Mouse (Mus musculus): Measurements from ENCODE around the gene Dnah8. TPM values are rescaled to one million over a fixed set of nuclear protein-coding genes. Genes with fewer than 3 reads are reported as not detected.

Gene Dnah8
- polyA plus RNA-seq, 1 experiment from 2014 or later: 0.43 TPM

DNA sequence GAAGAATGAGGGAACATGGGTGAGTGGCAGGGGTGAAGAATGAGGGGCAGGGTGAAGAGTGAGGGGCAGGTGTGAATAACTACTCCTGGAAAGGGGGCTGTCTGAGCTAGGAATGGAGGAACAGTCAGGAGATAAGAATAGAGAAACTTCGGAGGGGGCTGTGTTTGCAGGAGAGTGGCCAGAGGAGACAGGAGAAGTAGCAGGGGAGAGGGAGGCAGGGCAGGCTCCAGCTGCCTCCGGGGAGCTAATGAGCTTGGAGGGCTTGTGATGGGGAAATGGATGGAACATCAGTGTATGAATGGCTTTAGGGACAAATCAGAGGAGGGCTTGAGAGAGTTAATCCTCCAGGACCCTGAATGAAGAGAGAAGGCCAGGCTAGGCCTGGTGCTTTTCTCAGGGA, 272.9 kb downstream of the Dnah8 start:
- Histone ChIP-seq H3K4me2 (ENCODE audit: low read length) (no peak overlapping the region), H3K9me3 (replicated peaks; ENCODE audit: low read length) (no peaks in the 10 kb centered on the region), H3K36me3 (ENCODE audit: insufficient read depth, low read length) (no peaks in the 10 kb centered on the region), H3K27me3 (ENCODE audit: insufficient read depth, low read length) (peaks cover 5% of the 10 kb centered on the region; the same call in 1 of the 2 replicates), H3K4me1 (replicated peaks; ENCODE audit: insufficient read depth, low read length) (no peaks in the 10 kb centered on the region), H3K4me3 (replicated peaks; ENCODE audit: low read depth, low read length) (no peak overlapping the region), H3K27ac (no peak overlapping the region), H3K9ac (ENCODE audit: low read depth, low read length) (no peak overlapping the region)
- 21% methylated on average over 2 of the region's 2 CpGs for WGBS
- no peak for DNase-seq (ENCODE audit: low spot score)
- no peak for ATAC-seq (replicated peaks; ENCODE audit: low FRiP score, low read depth)
- no peak for TF ChIP-seq CTCF (IDR thresholded peaks at IDR 0.05; ENCODE audit: low read depth)

DNA sequence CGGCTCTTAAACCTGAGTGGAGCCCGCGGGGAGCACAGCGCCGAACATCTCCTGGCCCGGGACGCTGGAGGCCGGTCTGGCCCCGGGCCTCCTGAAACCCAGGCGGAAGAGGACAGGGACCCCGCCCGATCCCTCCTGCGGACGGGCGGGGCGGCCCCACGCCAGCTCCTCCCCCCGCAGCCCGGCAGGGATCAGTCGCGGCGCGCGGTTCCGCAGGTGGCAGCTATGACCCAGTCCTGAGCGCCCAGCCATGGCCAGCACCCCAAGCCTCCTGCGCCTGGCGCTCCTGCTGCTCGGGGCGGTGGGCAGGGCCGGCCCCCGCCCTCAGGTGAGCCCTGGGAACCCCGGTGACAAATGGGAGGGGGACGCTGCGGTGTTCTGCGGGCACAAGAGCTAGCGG, 277.5 kb downstream of the Dnah8 start, which contains the start of gene Glp1r:
Gene Glp1r (plus strand): TSS at position 191 of the 400 bp plus-strand sequence.
- no peaks in the 10 kb centered on the region for H3K4me1 ChIP-seq (replicated peaks; ENCODE audit: insufficient read depth, low read length)
- H3K9ac ChIP-seq (ENCODE audit: low read depth, low read length): peak within 1 kb of the TSS; percentile 32; the same call in 1 of the 2 replicates
- H3K4me2 ChIP-seq (ENCODE audit: low read length): peak within 1 kb of the TSS; percentile 85
- no peaks in the 10 kb centered on the region for H3K36me3 ChIP-seq (ENCODE audit: insufficient read depth, low read length)
- H3K4me3 ChIP-seq (replicated peaks; ENCODE audit: low read depth, low read length): peak within 1 kb of the TSS; percentile 40
- DNase-seq (ENCODE audit: low spot score) (no peak), ATAC-seq (replicated peaks; ENCODE audit: low FRiP score, low read depth) (no peak)
- no peaks in the 10 kb centered on the region for H3K9me3 ChIP-seq (replicated peaks; ENCODE audit: low read length)
- H3K27me3 ChIP-seq (ENCODE audit: insufficient read depth, low read length): peaks cover 12% of the 10 kb centered on the region; the same call in 1 of the 2 replicates
- WGBS: 5% methylated on average over 34 of the region's 37 CpGs
- H3K27ac ChIP-seq: no peak within 1 kb of the TSS
- no peak for TF ChIP-seq CTCF (IDR thresholded peaks at IDR 0.05; ENCODE audit: low read depth)

- ATAC-seq (replicated peaks; ENCODE audit: low FRiP score, low read depth) (no peak), DNase-seq (ENCODE audit: low spot score) (no peak)
- Histone ChIP-seq H3K27me3 (ENCODE audit: insufficient read depth, low read length) (peaks cover 12% of the 10 kb centered on the region; the same call in 1 of the 2 replicates), H3K9ac (ENCODE audit: low read depth, low read length) (no peak overlapping the region), H3K9me3 (replicated peaks; ENCODE audit: low read length) (no peaks in the 10 kb centered on the region), H3K4me2 (ENCODE audit: low read length) (no peak overlapping the region), H3K27ac (no peak overlapping the region), H3K4me3 (replicated peaks; ENCODE audit: low read depth, low read length) (no peak overlapping the region), H3K36me3 (ENCODE audit: insufficient read depth, low read length) (no peaks in the 10 kb centered on the region), H3K4me1 (replicated peaks; ENCODE audit: insufficient read depth, low read length) (no peaks in the 10 kb centered on the region)
- TF ChIP-seq CTCF (IDR thresholded peaks at IDR 0.05; ENCODE audit: low read depth): no peak
- 67% methylated on average over 2 of the region's 2 CpGs for WGBS
Measured at GRCm38 (mm10) chr17:30904096-30904495, 279.9 kb downstream of the Dnah8 start.

GRCm38 (mm10) chr17:30907577-30907976, 283.4 kb downstream of the Dnah8 start:
- H3K4me2 ChIP-seq (ENCODE audit: low read length): no peak overlapping the region
- TF ChIP-seq CTCF (IDR thresholded peaks at IDR 0.05; ENCODE audit: low read depth): no peak
- DNase-seq (ENCODE audit: low spot score) (no peak), ATAC-seq (replicated peaks; ENCODE audit: low FRiP score, low read depth) (no peak)
- H3K4me1 ChIP-seq (replicated peaks; ENCODE audit: insufficient read depth, low read length): no peaks in the 10 kb centered on the region
- no peak overlapping the region for H3K27ac ChIP-seq
- H3K9me3 ChIP-seq (replicated peaks; ENCODE audit: low read length): no peaks in the 10 kb centered on the region
- H3K9ac ChIP-seq (ENCODE audit: low read depth, low read length): no peak overlapping the region
- 0 out of 2 replicates have a peak, but pooled peaks cover 6% of the 10 kb centered on the region for H3K27me3 ChIP-seq (ENCODE audit: insufficient read depth, low read length)
- no peaks in the 10 kb centered on the region for H3K36me3 ChIP-seq (ENCODE audit: insufficient read depth, low read length)
- no peak overlapping the region for H3K4me3 ChIP-seq (replicated peaks; ENCODE audit: low read depth, low read length)
- 56% methylated on average over 4 of the region's 4 CpGs for WGBS

DNA sequence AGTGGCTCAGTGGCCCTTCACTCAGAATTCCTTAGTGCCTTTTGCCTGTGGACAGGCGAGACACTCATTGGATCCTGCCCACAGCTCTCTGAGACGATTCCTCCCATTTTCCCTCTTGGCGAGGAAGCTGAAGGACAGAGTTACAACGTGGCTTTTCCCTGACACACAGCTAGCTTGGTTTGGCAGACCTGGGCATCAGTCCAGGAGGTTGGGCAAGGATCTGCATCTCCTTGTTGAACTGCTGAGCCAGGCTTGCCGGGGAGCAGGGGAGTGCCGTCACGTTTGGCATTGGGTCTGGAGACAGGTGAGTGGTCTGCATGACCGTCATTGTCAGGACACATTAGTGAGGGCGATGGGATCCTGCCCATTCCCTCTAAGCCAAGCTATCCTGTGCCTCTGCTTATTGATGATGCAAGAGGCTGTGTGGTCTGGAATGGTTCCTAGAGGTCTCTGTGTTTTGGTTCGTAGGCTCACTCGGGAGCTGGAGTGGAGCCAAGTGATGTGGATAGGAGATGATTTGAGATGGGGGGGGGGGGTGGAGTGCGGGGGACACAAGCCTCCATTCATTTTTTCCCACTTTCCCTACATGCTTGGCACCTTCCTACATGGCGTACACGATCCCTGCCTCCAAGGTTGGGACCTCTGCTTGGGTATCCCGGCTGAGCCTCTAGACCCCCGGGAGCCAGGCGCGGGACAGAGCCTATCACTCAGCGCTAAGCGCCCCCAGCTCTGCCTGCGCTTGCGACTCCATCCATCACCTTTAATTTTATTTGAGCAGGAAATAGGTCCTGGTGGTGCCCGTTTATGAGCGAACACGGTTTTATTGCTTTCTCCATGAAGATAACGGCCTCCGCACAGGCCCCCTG, 286.9 kb downstream of the Dnah8 start:
- no peak overlapping the region for H3K4me2 ChIP-seq (ENCODE audit: low read length)
- no peaks in the 10 kb centered on the region for H3K27me3 ChIP-seq (ENCODE audit: insufficient read depth, low read length)
- no peak overlapping the region for H3K9ac ChIP-seq (ENCODE audit: low read depth, low read length)
- 37% methylated on average over 27 of the region's 27 CpGs for WGBS
- no peaks in the 10 kb centered on the region for H3K36me3 ChIP-seq (ENCODE audit: insufficient read depth, low read length)
- H3K4me1 ChIP-seq (replicated peaks; ENCODE audit: insufficient read depth, low read length): no peaks in the 10 kb centered on the region
- H3K9me3 ChIP-seq (replicated peaks; ENCODE audit: low read length): no peaks in the 10 kb centered on the region
- no peak overlapping the region for H3K27ac ChIP-seq
- ATAC-seq (replicated peaks; ENCODE audit: low FRiP score, low read depth) (no peak), DNase-seq (ENCODE audit: low spot score) (no peak)
- no peak for TF ChIP-seq CTCF (IDR thresholded peaks at IDR 0.05; ENCODE audit: low read depth)
- H3K4me3 ChIP-seq (replicated peaks; ENCODE audit: low read depth, low read length): no peak overlapping the region

DNA sequence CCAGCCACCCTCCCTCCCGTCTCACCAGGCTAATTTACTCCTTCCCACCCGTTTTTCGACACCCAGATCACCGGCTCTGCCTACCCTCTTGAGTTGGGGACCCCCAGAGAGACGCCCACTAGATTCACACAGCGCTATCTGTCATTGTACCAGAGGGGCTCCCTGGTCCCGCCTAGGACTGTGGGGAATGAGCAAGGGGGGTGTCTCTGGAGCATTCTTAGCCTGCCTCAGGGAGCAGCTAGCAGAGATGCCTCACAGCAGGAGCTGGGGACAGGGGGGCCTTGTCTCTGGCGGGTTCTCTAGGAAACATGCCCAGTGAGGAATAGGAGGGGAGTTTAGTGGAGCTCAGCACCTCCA, 287.6 kb downstream of the Dnah8 start:
- Histone ChIP-seq H3K9ac (ENCODE audit: low read depth, low read length) (no peak overlapping the region), H3K4me3 (replicated peaks; ENCODE audit: low read depth, low read length) (no peak overlapping the region), H3K4me1 (replicated peaks; ENCODE audit: insufficient read depth, low read length) (no peaks in the 10 kb centered on the region), H3K36me3 (ENCODE audit: insufficient read depth, low read length) (no peaks in the 10 kb centered on the region), H3K9me3 (replicated peaks; ENCODE audit: low read length) (no peaks in the 10 kb centered on the region), H3K4me2 (ENCODE audit: low read length) (no peak overlapping the region), H3K27me3 (ENCODE audit: insufficient read depth, low read length) (no peaks in the 10 kb centered on the region), H3K27ac (no peak overlapping the region)
- TF ChIP-seq CTCF (IDR thresholded peaks at IDR 0.05; ENCODE audit: low read depth): no peak
- no peak for DNase-seq (ENCODE audit: low spot score)
- ATAC-seq (replicated peaks; ENCODE audit: low FRiP score, low read depth): no peak
- WGBS: 13% methylated on average over 8 of the region's 8 CpGs
